Mouse (Mus musculus): Measurements from ENCODE around the gene Mfge8.

Mfge8 gene

DNA sequence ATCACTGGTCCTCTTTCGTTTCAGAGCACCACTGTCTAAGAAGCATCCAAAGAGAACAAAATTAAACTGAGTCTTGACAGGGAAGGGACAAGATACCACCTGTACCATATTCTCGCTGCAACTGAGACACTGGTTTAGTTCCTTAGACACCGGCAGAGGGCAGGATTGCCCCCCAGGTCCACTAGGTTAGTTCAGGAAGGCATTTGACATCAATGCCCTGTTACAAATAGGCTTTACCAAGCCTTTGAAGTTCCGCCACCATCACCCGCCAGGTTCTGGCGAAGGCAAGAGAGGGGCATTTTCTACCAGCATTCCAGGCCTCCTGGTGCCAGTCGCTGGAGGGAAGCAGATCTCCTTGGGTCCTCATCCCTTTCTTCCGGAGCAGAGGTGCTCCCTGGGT, 19.0 kb downstream of the Mfge8 start:
- DNase-seq: no peak

DNA sequence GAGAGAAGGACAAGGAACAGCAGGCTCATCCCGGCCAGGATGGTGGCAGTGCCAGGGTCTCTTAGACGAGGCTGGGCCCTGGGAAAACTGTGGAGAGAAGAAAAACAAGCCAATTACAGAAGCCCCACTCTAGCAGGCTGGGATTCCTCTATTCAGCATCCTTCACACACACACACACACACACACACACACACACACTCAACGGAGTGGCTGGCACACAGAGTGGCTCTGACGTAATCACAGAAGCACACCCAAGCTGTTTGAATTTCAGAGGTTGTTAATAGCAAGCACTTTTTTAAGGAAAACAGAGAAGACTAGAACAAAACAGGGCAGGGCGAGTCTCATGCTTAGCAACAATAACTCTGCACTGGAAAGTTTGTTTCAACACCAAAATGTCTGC, 25.4 kb downstream of the Mfge8 start:
- no peak for DNase-seq

DNA sequence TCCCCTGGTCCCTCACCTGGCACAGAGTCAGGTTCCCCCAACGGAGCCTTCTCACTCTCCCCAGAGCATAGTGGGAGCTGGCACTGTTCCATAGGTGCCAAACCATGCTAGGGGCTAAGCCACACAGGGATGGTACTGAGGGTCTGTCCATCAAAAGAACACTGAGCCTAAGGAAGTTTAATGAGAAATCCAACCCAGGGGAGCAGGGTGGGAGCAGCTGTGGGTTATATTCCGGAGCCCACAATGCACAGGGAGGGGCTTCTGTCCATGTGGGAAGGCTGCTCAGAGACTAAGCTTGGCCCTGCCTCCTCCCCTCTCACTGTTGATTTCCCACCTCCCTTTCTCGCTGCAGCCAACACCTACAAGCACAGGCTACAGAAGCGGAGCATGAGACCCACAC, 35.0 kb downstream of the Mfge8 start:
- no peak for DNase-seq

DNA sequence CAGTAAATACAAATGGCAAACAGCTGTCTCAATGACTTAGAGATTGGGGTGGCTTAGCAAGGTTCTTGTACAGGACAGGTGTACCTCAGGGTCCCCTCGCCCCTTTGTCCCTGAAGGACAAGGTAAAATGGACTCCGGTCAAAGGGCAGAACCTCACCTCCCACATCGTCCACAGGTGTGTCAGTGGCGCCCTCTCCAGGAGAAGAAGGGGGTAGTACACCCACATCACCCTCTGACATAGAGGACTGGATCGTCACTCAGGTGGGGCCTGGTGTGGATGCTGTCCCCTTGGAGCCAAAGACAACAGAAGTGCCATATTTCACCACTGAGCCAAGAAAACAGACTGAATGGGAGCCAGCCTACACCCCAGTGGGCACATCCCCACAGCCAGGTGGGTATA, 52.4 kb downstream of the Mfge8 start:
- DNase-seq: no peak

DNA sequence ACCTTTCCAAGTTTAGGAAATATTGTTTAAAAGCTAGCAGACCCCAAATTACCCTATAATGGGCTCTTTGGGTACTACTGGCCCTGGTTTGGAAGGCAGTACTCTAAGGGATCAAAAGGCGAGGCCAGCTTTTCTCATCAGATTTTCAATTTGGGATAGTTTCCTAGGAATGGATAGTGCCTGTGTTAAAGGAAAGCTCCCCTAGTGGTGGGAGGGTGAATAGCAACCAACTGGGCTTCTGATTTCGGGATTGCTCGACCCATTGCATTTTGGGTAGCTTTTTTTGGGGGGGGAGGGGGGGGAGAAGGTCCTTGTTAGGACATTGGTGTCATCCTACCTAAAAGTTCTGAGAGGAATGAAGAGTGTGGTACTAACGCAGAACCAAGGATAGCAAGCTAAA, 59.7 kb downstream of the Mfge8 start:
- peak; percentile 7 to 51 for DNase-seq
